Mouse (Mus musculus) spleen, embryonic (tissue): Measurements from ENCODE around the gene Slc2a12.

Experiments
- CTCF ChIA-PET: fragments of 350-600 bp; sonication (Branson Sonifier 250); formaldehyde crosslinking; loops from one replicate; lab custom pipeline; 2022; lab: Charles Lee

Slc2a12 gene

GRCm38 (mm10) chr10:22660286-22661000 is 15.6 kb downstream of the Slc2a12 start:
- CTCF ChIA-PET, result no interaction called here

- CTCF ChIA-PET, result no interaction called here
These were observed 23.7 kb downstream of the Slc2a12 start for GRCm38 (mm10) chr10:22668509-22668908.

GRCm38 (mm10) chr10:22674176-22674575 is 29.4 kb downstream of the Slc2a12 start:
- CTCF ChIA-PET, result no interaction called here

- CTCF ChIA-PET, result no interaction called here
These were observed 31.2 kb downstream of the Slc2a12 start for GRCm38 (mm10) chr10:22675848-22676630.

- CTCF ChIA-PET, result no interaction called here
These were observed 51.4 kb downstream of the Slc2a12 start for GRCm38 (mm10) chr10:22696236-22696635.

GRCm38 (mm10) chr10:22696864-22697263 is 52.1 kb downstream of the Slc2a12 start:
- CTCF ChIA-PET, result no interaction called here

GRCm38 (mm10) chr10:22698158-22698953 is 53.5 kb downstream of the Slc2a12 start:
- CTCF ChIA-PET, result no interaction called here

GRCm38 (mm10) chr10:22699487-22700335 is 54.9 kb downstream of the Slc2a12 start:
- CTCF ChIA-PET, result no interaction called here

GRCm38 (mm10) chr10:22700773-22701172 is 56.0 kb downstream of the Slc2a12 start:
- CTCF ChIA-PET, result interaction anchor here (0.6 kb wide), 1 partner anchor 1141 kb away, joined by 3 read pairs; no protein-coding TSS in a partner anchor

GRCm38 (mm10) chr10:22701485-22702315 is 56.9 kb downstream of the Slc2a12 start:
- CTCF ChIA-PET, result interaction anchor here (0.6 kb wide), 1 partner anchor 1140 kb away, joined by 3 read pairs; no protein-coding TSS in a partner anchor

- CTCF ChIA-PET, result no interaction called here
These were observed 59.0 kb downstream of the Slc2a12 start for GRCm38 (mm10) chr10:22703844-22704243.

GRCm38 (mm10) chr10:22708190-22708843 is 63.5 kb downstream of the Slc2a12 start:
- CTCF ChIA-PET, result no interaction called here

- CTCF ChIA-PET, result no interaction called here
These were observed 65.5 kb downstream of the Slc2a12 start for GRCm38 (mm10) chr10:22710173-22710777.

- CTCF ChIA-PET, result interaction anchor here (0.7 kb wide), 1 partner anchor 1112 kb away, joined by 4 read pairs; no protein-coding TSS in a partner anchor
These were observed 68.1 kb downstream of the Slc2a12 start for GRCm38 (mm10) chr10:22712955-22713354.

GRCm38 (mm10) chr10:22714520-22714919 is 69.7 kb downstream of the Slc2a12 start:
- CTCF ChIA-PET, result interaction anchor here (1.2 kb wide), 1 partner anchor 17 kb away, joined by 5 read pairs; the partner anchor contains the start of gene Tbpl1

- CTCF ChIA-PET, result no interaction called here
These were observed 73.7 kb downstream of the Slc2a12 start for GRCm38 (mm10) chr10:22718475-22718874.

GRCm38 (mm10) chr10:22720781-22721529 is 76.1 kb downstream of the Slc2a12 start:
- CTCF ChIA-PET, result no interaction called here

GRCm38 (mm10) chr10:22725166-22725565 is 80.4 kb downstream of the Slc2a12 start:
- CTCF ChIA-PET, result no interaction called here
